Comparison of ENCODE assay signal across 8 mouse cellular contexts in genomic region chr15:81663697-81664561, GRCm38 (mm10). TPM values are rescaled to one million over a fixed set of nuclear protein-coding genes. Genes with fewer than 3 reads are reported as not detected.
DNase-seq lines count a peak whose midpoint lies in the region; ATAC-seq lines count a peak whose summit lies in the region.

TSS of gene L3mbtl2 (plus strand) at chr15:81663889.

- peak within 1 kb of the TSS; percentile 87 for H3K4me3 ChIP-seq in forebrain, embryonic 14.5 days (ENCODE audit: low read depth, low read length)
- peak within 1 kb of the TSS; percentile 81 for H3K4me3 ChIP-seq in neural tube, embryonic 15.5 days (replicated peaks)

- peak within 1 kb of the TSS; percentile 89 for H3K4me2 ChIP-seq in forebrain, embryonic 14.5 days (ENCODE audit: low read length)
- H3K4me2 ChIP-seq in neural tube, embryonic 15.5 days = peak within 1 kb of the TSS; percentile 91

- peak; percentile 94 for DNase-seq in ES-CJ7 (ENCODE audit: low read depth, low spot score)
- peak; percentile 88 for DNase-seq in cerebellum, adult 11 months
- DNase-seq in forebrain, embryonic 14.5 days (ENCODE audit: low spot score) = peak; percentile 97
- DNase-seq in heart, postnatal 14 days = peak; percentile 92 to 93
- DNase-seq in layer of hippocampus, adult 11-12 months (ENCODE audit: low spot score) = peak; percentile 91
- peak; percentile 93 to 94 for DNase-seq in lung, adult 18-20 months
- DNase-seq in testis, postnatal 14 days (ENCODE audit: low spot score) = peak; percentile 94

- H3K9ac ChIP-seq in forebrain, embryonic 14.5 days (ENCODE audit: low read length) = peak within 1 kb of the TSS; percentile 65
- H3K9ac ChIP-seq in neural tube, embryonic 15.5 days (replicated peaks) = peak within 1 kb of the TSS; percentile 63

- peak; percentile 100 for ATAC-seq in forebrain, embryonic 14.5 days
- peak; percentile 99 for ATAC-seq in neural tube, embryonic 15.5 days (ENCODE audit: low FRiP score)

- peaks cover 19% of the 10 kb centered on the region for H3K36me3 ChIP-seq in forebrain, embryonic 14.5 days (ENCODE audit: control insufficient read depth, insufficient read depth, low read length)
- peaks cover 19% of the 10 kb centered on the region for H3K36me3 ChIP-seq in neural tube, embryonic 15.5 days

- H3K27ac ChIP-seq in forebrain, embryonic 14.5 days (ENCODE audit: low read depth, low read length) = peak within 1 kb of the TSS; percentile 27; the same call in 1 of the 2 replicates
- peak within 1 kb of the TSS; percentile 56 for H3K27ac ChIP-seq in neural tube, embryonic 15.5 days (replicated peaks)

- peaks cover 7% of the 10 kb centered on the region for H3K4me1 ChIP-seq in forebrain, embryonic 14.5 days (ENCODE audit: control insufficient read depth, insufficient read depth, low read length)
- H3K4me1 ChIP-seq in neural tube, embryonic 15.5 days = peaks cover 15% of the 10 kb centered on the region

- under 1% methylated on average over 55 of the region's 55 CpGs for WGBS in forebrain, embryonic 14.5 days
- under 1% methylated on average over 55 of the region's 55 CpGs for WGBS in neural tube, embryonic 15.5 days

- intact Hi-C loops in heart, postnatal 14 days (cut with DNase I) = loop anchor here (1.0 kb wide), 1 partner anchor 30 kb away; no protein-coding TSS in a partner anchor

- H3K27me3 ChIP-seq in forebrain, embryonic 14.5 days (replicated peaks; ENCODE audit: control insufficient read depth, insufficient read depth, low read length) = no peaks in the 10 kb centered on the region
- H3K27me3 ChIP-seq in neural tube, embryonic 15.5 days (replicated peaks) = no peaks in the 10 kb centered on the region

- H3K9me3 ChIP-seq in forebrain, embryonic 14.5 days (replicated peaks; ENCODE audit: control insufficient read depth, low read length) = no peaks in the 10 kb centered on the region
- no peaks in the 10 kb centered on the region for H3K9me3 ChIP-seq in neural tube, embryonic 15.5 days (replicated peaks)

RNA-seq across cellular contexts. Expression of gene L3mbtl2, which starts in this region (rescaled TPM):
- 21.6 and 25.0 TPM in 2 replicates for polyA plus RNA-seq in forebrain, embryonic 14.5 days (2014; fragmentation: Nextera tagmentation; extraction: Ambion mirVana)
- total RNA-seq in heart, postnatal 14 days (2021) = 1 to 10 TPM; 9.4 to 9.6 TPM
- polyA plus RNA-seq in neural tube, embryonic 15.5 days (2015; fragmentation: Nextera tagmentation; extraction: Ambion mirVana) = 28.0 and 28.8 TPM in 2 replicates

Comparison
In these comparisons a context has a peak if more than half of its experiments do, and no peak if none do; other contexts are left out.
1. Peak in every context shown above with its lines: DNase-seq, ATAC-seq, H3K4me3 ChIP-seq and H3K27ac ChIP-seq.